Mouse (Mus musculus): ENCODE data around the gene Cbx2. TPM values are rescaled to one million over a fixed set of nuclear protein-coding genes. Genes with fewer than 3 reads are reported as not detected.

Gene Cbx2
- 1.4 and 1.8 TPM in 2 replicates for polyA plus RNA-seq (2012; rRNA removed)

GRCm38 (mm10) chr11:119022895-119023615 lies at the start of gene Cbx2:
Gene Cbx2 (plus strand): TSS chr11:119022962.

GRCm38 (mm10) chr11:118987999-118988398 lies 34.8 kb upstream of the Cbx2 start, which contains the start of gene Enpp7:
Gene Enpp7 (plus strand): TSS chr11:118988188.

GRCm38 (mm10) chr11:119040600-119041324 lies 18.0 kb downstream of the Cbx2 start, which contains the start of gene Cbx8:
Gene Cbx8 (minus strand): TSS chr11:119040969.

Other genes with a start within 250 kb of the Cbx2 start
- gene Rbfox3, start 111.4 kb upstream of the Cbx2 start, polyA plus RNA-seq (2012; rRNA removed), result 0.16 and 0.18 TPM in 2 replicates
- not detected in 2 replicates for gene Enpp7, start 34.8 kb upstream of the Cbx2 start, polyA plus RNA-seq (2012; rRNA removed)
- 0.60 and 0.61 TPM in 2 replicates for gene Cbx8, start 18.0 kb downstream of the Cbx2 start, polyA plus RNA-seq (2012; rRNA removed)
- 2.5 and 2.9 TPM in 2 replicates for gene Cbx4, start 63.3 kb downstream of the Cbx2 start, polyA plus RNA-seq (2012; rRNA removed)
- gene Tbc1d16, start 205.5 kb downstream of the Cbx2 start, polyA plus RNA-seq (2012; rRNA removed), result 0.97 and 0.99 TPM in 2 replicates
- 0.61 and 0.63 TPM in 2 replicates for gene Ccdc40, start 205.6 kb downstream of the Cbx2 start, polyA plus RNA-seq (2012; rRNA removed)
- gene Gaa, start 244.9 kb downstream of the Cbx2 start, polyA plus RNA-seq (2012; rRNA removed), result 12.8 and 14.2 TPM in 2 replicates